Mouse (Mus musculus): ENCODE measurements around the gene Cpne7. TPM values are rescaled to one million over a fixed set of nuclear protein-coding genes. Genes with fewer than 3 reads are reported as not detected.

The Cpne7 gene
- 0.73 and 0.83 TPM in 2 replicates for polyA plus RNA-seq (2015; fragmentation: Nextera tagmentation; extraction: Ambion mirVana)

DNA sequence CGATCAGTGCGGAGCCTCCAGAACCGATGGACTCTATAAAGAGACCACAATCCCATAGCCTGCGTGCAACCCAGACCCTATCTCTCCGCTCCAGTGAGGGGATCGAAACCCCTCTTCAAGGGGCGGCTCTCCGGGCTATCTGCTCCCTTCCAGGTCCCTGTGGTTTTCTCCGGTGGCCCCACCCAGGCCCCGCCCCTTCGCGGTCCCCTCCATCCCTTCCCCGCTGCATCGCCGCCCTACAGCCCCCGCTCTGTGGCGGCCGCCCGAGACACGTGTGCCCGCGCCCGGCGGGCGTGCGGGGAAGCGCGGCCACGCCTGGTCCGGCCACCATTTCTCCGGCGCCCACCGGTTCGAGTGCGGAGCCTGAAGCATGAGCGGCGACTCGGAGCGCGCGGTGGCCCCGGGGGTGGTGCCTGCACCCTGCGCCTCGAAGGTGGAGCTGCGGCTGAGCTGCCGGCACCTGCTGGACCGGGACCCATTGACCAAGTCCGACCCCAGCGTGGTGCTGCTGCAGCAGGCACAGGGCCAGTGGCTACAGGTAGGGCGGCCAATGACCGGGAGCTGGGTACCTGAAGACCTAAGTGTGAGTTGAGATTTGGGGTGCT, at the start of gene Cpne7:
Cpne7 (plus strand) TSS at position 248 of the 605 bp plus-strand sequence.
- 1% methylated on average over 47 of the region's 51 CpGs for WGBS
- peak; percentile 43 for ATAC-seq (ENCODE audit: low read depth)

DNA sequence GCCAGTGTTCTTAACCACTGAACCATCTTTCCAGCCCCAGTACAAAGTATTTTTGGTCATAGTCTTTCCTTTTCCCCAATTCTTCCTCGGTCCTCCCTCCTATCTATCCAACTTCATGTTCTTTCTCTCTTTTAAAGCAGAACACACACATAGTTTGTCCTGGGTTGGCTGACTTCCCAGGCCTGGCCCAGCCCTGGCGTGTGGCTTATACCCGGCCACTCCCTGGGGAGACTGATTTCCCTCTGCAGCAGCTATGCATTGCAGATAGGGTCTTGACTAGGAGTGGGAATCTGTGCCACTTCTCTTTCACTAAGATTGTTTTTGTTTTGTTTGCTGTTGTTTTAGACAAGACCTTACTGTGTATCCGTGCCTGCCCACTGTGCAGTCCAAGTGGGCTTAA, 46.0 kb upstream of the Cpne7 start:
- 0 out of 2 replicates have a peak, but pooled peaks have one; percentile 51 for ATAC-seq (ENCODE audit: low read depth)
- 52% methylated on average over 4 of the region's 4 CpGs for WGBS
- H3K27ac ChIP-seq (ENCODE audit: low read length), result no peak overlapping the region
- H3K4me2 ChIP-seq (ENCODE audit: low read depth, low read length), result no peak overlapping the region
- H3K4me1 ChIP-seq (replicated peaks; ENCODE audit: control insufficient read depth, insufficient read depth, low read length), result peaks cover 6% of the 10 kb centered on the region
- no peak overlapping the region for H3K4me3 ChIP-seq (ENCODE audit: low read length)
- no peaks in the 10 kb centered on the region; the same call in 1 of the 2 replicates for H3K36me3 ChIP-seq (ENCODE audit: control insufficient read depth, insufficient read depth, low read length)
- no peaks in the 10 kb centered on the region for H3K9me3 ChIP-seq (ENCODE audit: control insufficient read depth, low read length)
- H3K27me3 ChIP-seq (ENCODE audit: control insufficient read depth, insufficient read depth, low read depth, low read length), result no peaks in the 10 kb centered on the region
- no peak overlapping the region for H3K9ac ChIP-seq (ENCODE audit: low read length)

More for the DNA sequence above, at the start of gene Cpne7:
- Histone ChIP-seq H3K36me3 (ENCODE audit: control insufficient read depth, insufficient read depth, low read length) (no peaks in the 10 kb centered on the region), H3K9me3 (ENCODE audit: control insufficient read depth, low read length) (no peaks in the 10 kb centered on the region), H3K9ac (ENCODE audit: low read length) (peak within 1 kb of the TSS; percentile 42), H3K4me1 (replicated peaks; ENCODE audit: control insufficient read depth, insufficient read depth, low read length) (peaks cover 30% of the 10 kb centered on the region), H3K27me3 (ENCODE audit: control insufficient read depth, insufficient read depth, low read depth, low read length) (peaks cover 41% of the 10 kb centered on the region), H3K4me2 (ENCODE audit: low read depth, low read length) (peak within 1 kb of the TSS; percentile 71), H3K4me3 (ENCODE audit: low read length) (peak within 1 kb of the TSS; percentile 50), H3K27ac (ENCODE audit: low read length) (no peak within 1 kb of the TSS)

DNA sequence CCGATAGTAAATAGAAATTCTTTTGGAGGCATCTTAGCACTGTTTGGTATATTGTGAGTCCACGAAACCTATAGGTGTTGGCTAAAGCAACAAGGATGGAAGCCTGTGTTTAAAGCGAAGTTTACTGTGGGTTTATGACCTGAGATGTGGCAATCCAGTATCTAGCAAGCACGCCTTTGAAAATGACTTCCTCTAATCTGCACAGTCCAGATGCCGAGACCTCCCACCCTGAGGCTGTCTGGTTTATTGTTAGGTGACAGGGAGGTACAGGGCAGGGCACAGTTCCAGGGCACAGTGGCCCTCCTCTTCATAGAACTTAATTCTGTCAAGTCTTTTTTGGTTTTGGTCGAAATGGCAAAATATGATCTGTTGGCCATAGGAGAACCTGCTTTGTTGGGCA, 40.0 kb upstream of the Cpne7 start:
- Histone ChIP-seq H3K9me3 (ENCODE audit: control insufficient read depth, low read length) (no peaks in the 10 kb centered on the region), H3K4me3 (ENCODE audit: low read length) (no peak overlapping the region), H3K4me1 (replicated peaks; ENCODE audit: control insufficient read depth, insufficient read depth, low read length) (no peaks in the 10 kb centered on the region), H3K4me2 (ENCODE audit: low read depth, low read length) (no peak overlapping the region), H3K27ac (ENCODE audit: low read length) (no peak overlapping the region), H3K27me3 (ENCODE audit: control insufficient read depth, insufficient read depth, low read depth, low read length) (no peaks in the 10 kb centered on the region), H3K36me3 (ENCODE audit: control insufficient read depth, insufficient read depth, low read length) (peaks cover 24% of the 10 kb centered on the region), H3K9ac (ENCODE audit: low read length) (no peak overlapping the region)
- 89% methylated on average over 6 of the region's 6 CpGs for WGBS
- ATAC-seq (ENCODE audit: low read depth), result no peak

DNA sequence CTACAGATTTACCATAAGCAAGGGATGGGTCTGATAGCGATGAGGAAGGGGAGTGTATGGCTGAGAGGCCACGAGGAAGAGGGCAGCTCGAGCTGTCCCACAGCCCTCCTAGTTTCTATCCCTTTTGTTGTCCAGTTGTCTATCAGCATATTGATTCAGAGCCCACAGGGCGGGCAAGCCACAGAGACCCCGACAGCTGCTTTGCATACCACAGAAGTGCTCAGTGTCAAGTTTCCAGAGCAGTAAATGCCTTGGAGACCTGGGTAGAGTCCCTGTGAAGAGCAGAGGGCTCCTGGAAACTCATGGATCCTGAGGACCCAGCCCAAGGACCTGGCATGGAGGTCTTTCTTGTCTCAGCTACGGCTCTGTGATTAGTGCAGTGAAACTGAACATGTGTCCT, 34.2 kb upstream of the Cpne7 start:
- ATAC-seq (ENCODE audit: low read depth), result no peak
- Histone ChIP-seq H3K4me3 (ENCODE audit: low read length) (no peak overlapping the region), H3K27me3 (ENCODE audit: control insufficient read depth, insufficient read depth, low read depth, low read length) (no peaks in the 10 kb centered on the region), H3K4me1 (replicated peaks; ENCODE audit: control insufficient read depth, insufficient read depth, low read length) (no peaks in the 10 kb centered on the region), H3K9ac (ENCODE audit: low read length) (no peak overlapping the region), H3K27ac (ENCODE audit: low read length) (no peak overlapping the region), H3K4me2 (ENCODE audit: low read depth, low read length) (no peak overlapping the region), H3K9me3 (ENCODE audit: control insufficient read depth, low read length) (no peaks in the 10 kb centered on the region), H3K36me3 (ENCODE audit: control insufficient read depth, insufficient read depth, low read length) (peaks cover 44% of the 10 kb centered on the region)
- 89% methylated on average over 6 of the region's 6 CpGs for WGBS

DNA sequence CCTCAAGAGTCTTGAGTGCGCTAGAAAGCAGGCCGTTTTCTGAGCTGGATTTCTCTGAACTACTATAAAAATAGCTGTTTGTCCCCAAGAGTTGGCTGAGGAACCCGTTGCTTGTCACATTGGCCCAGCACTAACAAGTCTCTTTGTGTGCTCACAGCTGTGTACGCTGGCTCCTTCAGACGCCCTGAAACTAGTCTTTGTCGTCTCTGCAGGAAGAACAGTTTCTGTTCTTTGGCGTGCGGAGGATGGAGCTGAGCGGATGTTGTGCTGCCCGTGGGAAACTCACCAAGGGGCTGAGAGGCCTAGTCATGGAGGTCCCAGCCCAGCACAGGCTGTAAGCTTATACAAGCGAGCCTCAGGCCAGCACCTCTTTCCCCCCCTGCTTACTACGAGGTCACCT, 33.6 kb upstream of the Cpne7 start:
- Histone ChIP-seq H3K4me3 (ENCODE audit: low read length) (no peak overlapping the region), H3K27ac (ENCODE audit: low read length) (no peak overlapping the region), H3K9ac (ENCODE audit: low read length) (no peak overlapping the region), H3K36me3 (ENCODE audit: control insufficient read depth, insufficient read depth, low read length) (peaks cover 44% of the 10 kb centered on the region), H3K27me3 (ENCODE audit: control insufficient read depth, insufficient read depth, low read depth, low read length) (no peaks in the 10 kb centered on the region), H3K4me2 (ENCODE audit: low read depth, low read length) (no peak overlapping the region), H3K4me1 (replicated peaks; ENCODE audit: control insufficient read depth, insufficient read depth, low read length) (no peaks in the 10 kb centered on the region), H3K9me3 (ENCODE audit: control insufficient read depth, low read length) (no peaks in the 10 kb centered on the region)
- 84% methylated on average over 12 of the region's 12 CpGs for WGBS
- ATAC-seq (ENCODE audit: low read depth), result no peak

DNA sequence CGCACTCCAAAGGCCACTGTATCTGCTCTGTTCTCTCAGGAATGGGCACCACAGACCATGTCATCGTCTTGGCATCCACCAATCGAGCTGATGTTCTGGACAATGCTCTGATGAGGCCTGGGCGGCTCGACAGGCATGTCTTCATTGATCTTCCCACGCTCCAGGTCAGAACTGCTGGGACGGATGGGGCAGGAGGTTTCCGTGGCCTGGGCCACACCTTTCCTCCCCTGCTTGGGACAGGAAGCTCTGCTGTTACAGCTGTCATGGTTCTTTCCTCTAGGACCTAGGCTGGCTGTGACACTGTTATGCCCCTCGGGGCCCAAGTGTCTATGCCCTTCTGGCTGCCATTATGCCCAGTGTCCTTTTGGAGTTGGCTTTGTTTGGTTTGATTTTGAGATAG, 29.9 kb upstream of the Cpne7 start:
- no peak overlapping the region for H3K9ac ChIP-seq (ENCODE audit: low read length)
- H3K36me3 ChIP-seq (ENCODE audit: control insufficient read depth, insufficient read depth, low read length), result peaks cover 51% of the 10 kb centered on the region
- no peak overlapping the region for H3K4me2 ChIP-seq (ENCODE audit: low read depth, low read length)
- H3K4me3 ChIP-seq (ENCODE audit: low read length), result no peak overlapping the region
- 71% methylated on average over 9 of the region's 9 CpGs for WGBS
- no peaks in the 10 kb centered on the region for H3K27me3 ChIP-seq (ENCODE audit: control insufficient read depth, insufficient read depth, low read depth, low read length)
- H3K9me3 ChIP-seq (ENCODE audit: control insufficient read depth, low read length), result no peaks in the 10 kb centered on the region
- no peaks in the 10 kb centered on the region for H3K4me1 ChIP-seq (replicated peaks; ENCODE audit: control insufficient read depth, insufficient read depth, low read length)
- no peak for ATAC-seq (ENCODE audit: low read depth)
- no peak overlapping the region for H3K27ac ChIP-seq (ENCODE audit: low read length)

DNA sequence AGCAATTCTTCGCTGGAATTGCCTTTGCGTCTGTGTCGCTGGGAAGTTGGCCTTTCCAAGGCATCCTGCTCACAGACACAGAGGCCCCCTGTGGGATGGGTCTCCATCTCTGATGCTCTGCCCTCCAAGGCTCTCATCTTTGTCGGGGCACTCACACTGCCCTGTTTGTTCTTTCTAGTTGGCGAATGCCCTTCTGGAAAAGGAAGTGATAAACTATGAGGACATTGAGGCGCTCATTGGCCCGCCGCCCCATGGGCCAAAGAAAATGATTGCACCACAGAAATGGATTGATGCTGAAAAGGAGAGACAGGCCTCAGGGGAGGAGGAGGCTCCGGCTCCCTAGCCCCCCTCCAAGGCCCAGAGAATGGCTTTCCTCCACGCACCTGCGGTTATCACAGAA, 20.0 kb upstream of the Cpne7 start:
- H3K4me3 ChIP-seq (ENCODE audit: low read length), result no peak overlapping the region
- H3K4me2 ChIP-seq (ENCODE audit: low read depth, low read length), result no peak overlapping the region
- no peak overlapping the region for H3K27ac ChIP-seq (ENCODE audit: low read length)
- peaks cover 27% of the 10 kb centered on the region for H3K36me3 ChIP-seq (ENCODE audit: control insufficient read depth, insufficient read depth, low read length)
- H3K27me3 ChIP-seq (ENCODE audit: control insufficient read depth, insufficient read depth, low read depth, low read length), result no peaks in the 10 kb centered on the region
- H3K9me3 ChIP-seq (ENCODE audit: control insufficient read depth, low read length), result no peaks in the 10 kb centered on the region
- H3K4me1 ChIP-seq (replicated peaks; ENCODE audit: control insufficient read depth, insufficient read depth, low read length), result peaks cover 3% of the 10 kb centered on the region; the same call in 1 of the 2 replicates
- 89% methylated on average over 11 of the region's 11 CpGs for WGBS
- ATAC-seq (ENCODE audit: low read depth), result no peak
- no peak overlapping the region for H3K9ac ChIP-seq (ENCODE audit: low read length)

DNA sequence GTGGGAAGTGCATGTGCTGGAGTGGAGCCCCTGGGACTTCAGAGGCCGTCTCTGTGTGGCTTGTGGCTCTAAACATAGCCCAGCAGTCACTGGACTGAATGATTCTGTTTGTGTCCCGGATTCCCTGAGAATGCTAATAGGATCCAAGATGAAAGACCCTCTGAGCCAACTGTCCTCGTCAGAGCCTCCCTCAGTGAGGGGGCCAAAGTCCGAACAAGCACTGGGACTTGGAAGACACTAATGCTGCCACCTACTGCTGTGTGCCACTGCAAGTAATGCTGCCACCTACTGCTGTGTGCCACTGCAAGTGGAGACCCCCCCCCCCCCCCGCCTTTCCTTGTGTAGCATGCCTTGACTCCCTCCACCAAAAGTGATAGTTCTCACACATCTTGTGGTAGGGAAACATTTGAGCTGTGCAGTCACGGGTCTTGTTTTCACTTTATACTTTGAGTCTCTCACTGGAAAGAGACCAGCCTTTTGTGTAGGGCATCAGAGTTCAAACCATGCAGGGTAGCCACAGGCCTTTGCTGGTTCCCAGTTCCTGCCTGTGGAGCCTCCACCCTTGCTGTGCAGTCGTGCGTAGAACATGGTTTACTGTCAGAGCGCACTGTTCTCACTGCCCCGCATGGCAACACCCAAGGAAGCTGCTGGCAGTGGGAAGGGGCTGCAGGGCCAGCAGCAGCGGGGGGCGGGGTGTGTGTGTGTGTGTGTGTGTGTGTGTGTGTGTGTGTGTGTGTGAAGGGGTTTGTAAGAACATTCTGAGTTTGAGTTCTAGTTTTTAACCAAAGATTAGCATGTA, 19.2 kb upstream of the Cpne7 start:
- peaks cover 3% of the 10 kb centered on the region; the same call in 1 of the 2 replicates for H3K4me1 ChIP-seq (replicated peaks; ENCODE audit: control insufficient read depth, insufficient read depth, low read length)
- no peak overlapping the region for H3K27ac ChIP-seq (ENCODE audit: low read length)
- H3K27me3 ChIP-seq (ENCODE audit: control insufficient read depth, insufficient read depth, low read depth, low read length), result no peaks in the 10 kb centered on the region
- no peaks in the 10 kb centered on the region for H3K9me3 ChIP-seq (ENCODE audit: control insufficient read depth, low read length)
- WGBS, result 82% methylated on average over 12 of the region's 12 CpGs
- H3K9ac ChIP-seq (ENCODE audit: low read length), result no peak overlapping the region
- H3K4me3 ChIP-seq (ENCODE audit: low read length), result no peak overlapping the region
- ATAC-seq (ENCODE audit: low read depth), result no peak
- peaks cover 27% of the 10 kb centered on the region for H3K36me3 ChIP-seq (ENCODE audit: control insufficient read depth, insufficient read depth, low read length)
- H3K4me2 ChIP-seq (ENCODE audit: low read depth, low read length), result no peak overlapping the region

DNA sequence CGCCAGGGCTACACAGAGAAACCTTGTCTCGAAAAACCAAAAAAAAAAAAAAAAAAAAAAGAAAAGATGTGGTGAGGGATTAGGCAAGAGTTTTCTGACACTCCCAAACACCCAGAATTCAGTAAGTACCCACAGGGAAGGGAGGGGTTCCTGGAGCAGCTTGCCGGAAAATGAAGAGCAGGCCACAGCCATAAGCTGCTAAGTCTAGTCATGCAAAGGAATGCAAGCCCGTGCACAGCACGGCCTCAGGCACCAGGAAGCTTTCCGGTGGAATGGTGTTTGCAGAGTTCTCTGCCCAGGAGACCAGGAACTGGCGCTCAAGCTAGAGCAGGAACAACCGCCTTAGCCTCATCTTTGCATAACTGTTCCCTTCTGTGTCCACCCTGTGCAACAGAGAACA, 16.9 kb upstream of the Cpne7 start:
- peaks cover 27% of the 10 kb centered on the region for H3K36me3 ChIP-seq (ENCODE audit: control insufficient read depth, insufficient read depth, low read length)
- no peak for ATAC-seq (ENCODE audit: low read depth)
- no peaks in the 10 kb centered on the region for H3K9me3 ChIP-seq (ENCODE audit: control insufficient read depth, low read length)
- H3K9ac ChIP-seq (ENCODE audit: low read length), result no peak overlapping the region; the same call in 1 of the 2 replicates
- no peak overlapping the region for H3K4me3 ChIP-seq (ENCODE audit: low read length)
- peaks cover 10% of the 10 kb centered on the region for H3K4me1 ChIP-seq (replicated peaks; ENCODE audit: control insufficient read depth, insufficient read depth, low read length)
- H3K27me3 ChIP-seq (ENCODE audit: control insufficient read depth, insufficient read depth, low read depth, low read length), result no peaks in the 10 kb centered on the region
- no peak overlapping the region for H3K4me2 ChIP-seq (ENCODE audit: low read depth, low read length)
- WGBS, result 44% methylated on average over 8 of the region's 8 CpGs
- peak overlapping the region; percentile 73 for H3K27ac ChIP-seq (ENCODE audit: low read length)
